Mouse (Mus musculus) lung, embryonic 14.5 days (tissue): ENCODE results near the gene Zbtb5. TPM values are rescaled to one million over a fixed set of nuclear protein-coding genes. Genes with fewer than 3 reads are reported as not detected.

Source experiments
- ATAC-seq: fragments of 200-750 bp; cut with Nextera tagmentation; 2 replicates; pipeline ENCODE4 v1.8.0; 2017; ENCODE audit warnings: mild to moderate bottlenecking, moderate TSS enrichment, moderate library complexity; ENCODE audit not compliant: insufficient read depth
- DNase-seq: peaks from one replicate; pipeline ENCODE4 v3.0.0-alpha.2; 2015
- H3K27ac ChIP-seq: fragments of 300-500 bp; sonication (generic); 2 replicates; pipeline ENCODE4 v1.5.1; 2014; ENCODE audit warnings: low read depth, mild to moderate bottlenecking, moderate library complexity
- H3K27me3 ChIP-seq: fragments of 300-500 bp; sonication (generic); 2 replicates; pipeline ENCODE4 v1.6.1; 2014; ENCODE audit warnings: low read length, control low read depth; ENCODE audit not compliant: insufficient read depth
- H3K36me3 ChIP-seq: fragments of 300-500 bp; sonication (generic); 2 replicates; pipeline ENCODE4 v1.6.1; 2014; ENCODE audit warnings: control low read depth; ENCODE audit not compliant: insufficient read depth
- H3K4me1 ChIP-seq: fragments of 300-500 bp; sonication (generic); 2 replicates; pipeline ENCODE4 v1.6.1; 2014; ENCODE audit warnings: antibody characterized with exemption, control low read depth; ENCODE audit not compliant: insufficient read depth
- H3K4me2 ChIP-seq: fragments of 300-500 bp; sonication (generic); 2 replicates; pipeline ENCODE4 v1.6.1; 2014; ENCODE audit warnings: mild to moderate bottlenecking
- H3K4me3 ChIP-seq: fragments of 300-500 bp; sonication (generic); 2 replicates; pipeline ENCODE4 v1.5.1; 2014; ENCODE audit warnings: low read depth, low read length
- H3K9ac ChIP-seq: fragments of 300-500 bp; sonication (generic); 2 replicates; pipeline ENCODE4 v1.6.1; 2014
- H3K9me3 ChIP-seq: fragments of 300-500 bp; sonication (generic); 2 replicates; pipeline ENCODE4 v1.6.1; 2016; ENCODE audit warnings: low read depth, low read length, control low read depth
- CTCF ChIP-seq: IDR thresholded peaks from 2 replicates; pipeline ENCODE4 v1.5.1; 2016; ENCODE audit warnings: antibody characterized with exemption, low read depth
- WGBS: fragments of 180-500 bp; shearing (Covaris S2); extraction: QIAGEN DNeasy Blood & Tissue Kit; methylation state at CpG from one replicate; pipeline ENCODE4 v1.1.7; 2014; 5-methylcytosine and 5-hydroxymethylcytosine counted together
- polyA plus RNA-seq: library from polyadenylated mRNA; unstranded; fragments of >200 nt; fragmentation: Nextera tagmentation; extraction: Ambion mirVana; gene quantifications from 2 replicates; pipeline ENCODE4 v1.2.1, GENCODE M21; 2014

The Zbtb5 gene
- polyA plus RNA-seq, 1 experiment from 2014 or later: 23.7 TPM

GRCm38 (mm10) chr4:44967402-44967801, 44.8 kb downstream of the Zbtb5 start:
- H3K9ac ChIP-seq: no peak overlapping the region
- H3K4me2 ChIP-seq: no peak overlapping the region
- ATAC-seq: no peak
- TF ChIP-seq CTCF: no peak
- H3K36me3 ChIP-seq: no peaks in the 10 kb centered on the region
- 84% methylated on average over 8 of the region's 8 CpGs for WGBS
- H3K4me3 ChIP-seq: no peak overlapping the region
- no peak for DNase-seq
- H3K27me3 ChIP-seq: no peaks in the 10 kb centered on the region
- no peaks in the 10 kb centered on the region for H3K9me3 ChIP-seq
- H3K4me1 ChIP-seq: no peaks in the 10 kb centered on the region
- no peak overlapping the region for H3K27ac ChIP-seq

GRCm38 (mm10) chr4:44965736-44966135, 46.5 kb downstream of the Zbtb5 start:
- 71% methylated on average over 3 of the region's 3 CpGs for WGBS
- no peak for ATAC-seq
- H3K9ac ChIP-seq: no peak overlapping the region

GRCm38 (mm10) chr4:44965175-44965574, 47.0 kb downstream of the Zbtb5 start:
- H3K36me3 ChIP-seq: no peaks in the 10 kb centered on the region
- H3K4me1 ChIP-seq: no peaks in the 10 kb centered on the region
- TF ChIP-seq CTCF: no peak
- H3K4me2 ChIP-seq: no peak overlapping the region
- H3K4me3 ChIP-seq: no peak overlapping the region
- H3K9ac ChIP-seq: no peak overlapping the region
- no peak overlapping the region for H3K27ac ChIP-seq
- 64% methylated on average over 2 of the region's 2 CpGs for WGBS
- ATAC-seq: no peak
- H3K9me3 ChIP-seq: no peaks in the 10 kb centered on the region
- H3K27me3 ChIP-seq: no peaks in the 10 kb centered on the region
- DNase-seq: no peak

More at GRCm38 (mm10) chr4:44965736-44966135, 46.5 kb downstream of the Zbtb5 start:
- Histone ChIP-seq H3K4me3 (no peak overlapping the region), H3K27me3 (no peaks in the 10 kb centered on the region), H3K4me1 (no peaks in the 10 kb centered on the region), H3K9me3 (no peaks in the 10 kb centered on the region), H3K4me2 (no peak overlapping the region), H3K27ac (no peak overlapping the region), H3K36me3 (no peaks in the 10 kb centered on the region)
- DNase-seq: no peak
- TF ChIP-seq CTCF: no peak

- H3K27me3 ChIP-seq: no peaks in the 10 kb centered on the region
- TF ChIP-seq CTCF: no peak
- H3K36me3 ChIP-seq: no peaks in the 10 kb centered on the region
- no peaks in the 10 kb centered on the region for H3K4me1 ChIP-seq
- H3K9ac ChIP-seq: no peak overlapping the region
- no peak overlapping the region for H3K4me2 ChIP-seq
- WGBS: 59% methylated on average over 11 of the region's 11 CpGs
- DNase-seq: no peak
- H3K27ac ChIP-seq: no peak overlapping the region
- ATAC-seq: no peak
- H3K9me3 ChIP-seq: no peaks in the 10 kb centered on the region
- no peak overlapping the region for H3K4me3 ChIP-seq
These were observed 49.1 kb downstream of the Zbtb5 start for GRCm38 (mm10) chr4:44963156-44963555.

GRCm38 (mm10) chr4:44959220-44959619, 53.0 kb downstream of the Zbtb5 start:
- DNase-seq (no peak), ATAC-seq (no peak)
- Histone ChIP-seq H3K4me1 (no peaks in the 10 kb centered on the region), H3K36me3 (no peaks in the 10 kb centered on the region), H3K4me2 (no peak overlapping the region), H3K27ac (no peak overlapping the region), H3K27me3 (no peaks in the 10 kb centered on the region), H3K9ac (no peak overlapping the region), H3K4me3 (no peak overlapping the region), H3K9me3 (no peaks in the 10 kb centered on the region)
- no peak for TF ChIP-seq CTCF
- 91% methylated on average over 13 of the region's 13 CpGs for WGBS

- no peaks in the 10 kb centered on the region for H3K9me3 ChIP-seq
- no peak overlapping the region for H3K9ac ChIP-seq
- no peak for TF ChIP-seq CTCF
- no peak overlapping the region for H3K4me3 ChIP-seq
- no peak overlapping the region for H3K27ac ChIP-seq
- 86% methylated on average over 9 of the region's 9 CpGs for WGBS
- H3K4me2 ChIP-seq: no peak overlapping the region
- ATAC-seq (no peak), DNase-seq (no peak)
- H3K36me3 ChIP-seq: no peaks in the 10 kb centered on the region
- H3K4me1 ChIP-seq: no peaks in the 10 kb centered on the region
- H3K27me3 ChIP-seq: no peaks in the 10 kb centered on the region
These were observed 53.4 kb downstream of the Zbtb5 start for GRCm38 (mm10) chr4:44958776-44959175.

GRCm38 (mm10) chr4:44953041-44953440, 59.2 kb downstream of the Zbtb5 start:
- H3K4me3 ChIP-seq: no peak overlapping the region
- no peak overlapping the region for H3K9ac ChIP-seq
- no peak overlapping the region for H3K4me2 ChIP-seq
- no peaks in the 10 kb centered on the region for H3K9me3 ChIP-seq
- ATAC-seq: no peak
- TF ChIP-seq CTCF: no peak
- peak; percentile 13 for DNase-seq
- H3K36me3 ChIP-seq: no peaks in the 10 kb centered on the region
- WGBS: 57% methylated on average over 9 of the region's 9 CpGs
- H3K27ac ChIP-seq: no peak overlapping the region
- H3K4me1 ChIP-seq: no peaks in the 10 kb centered on the region
- no peaks in the 10 kb centered on the region for H3K27me3 ChIP-seq

- H3K4me1 ChIP-seq: no peaks in the 10 kb centered on the region
- H3K9ac ChIP-seq: no peak overlapping the region
- H3K9me3 ChIP-seq: no peaks in the 10 kb centered on the region
- H3K4me3 ChIP-seq: no peak overlapping the region
- TF ChIP-seq CTCF: no peak
- H3K27ac ChIP-seq: no peak overlapping the region
- no peaks in the 10 kb centered on the region for H3K27me3 ChIP-seq
- no peak for ATAC-seq
- H3K4me2 ChIP-seq: no peak overlapping the region
- H3K36me3 ChIP-seq: no peaks in the 10 kb centered on the region
- 74% methylated on average over 1 of the region's 1 CpGs for WGBS
- DNase-seq: no peak
These were observed 63.9 kb downstream of the Zbtb5 start for GRCm38 (mm10) chr4:44948314-44948713.
